Mouse (Mus musculus): ENCODE results near the gene Gkn2.
A peak's percentile ranks its signal among the peaks of the same experiment; 100 is the strongest.

The Gkn2 gene

DNA sequence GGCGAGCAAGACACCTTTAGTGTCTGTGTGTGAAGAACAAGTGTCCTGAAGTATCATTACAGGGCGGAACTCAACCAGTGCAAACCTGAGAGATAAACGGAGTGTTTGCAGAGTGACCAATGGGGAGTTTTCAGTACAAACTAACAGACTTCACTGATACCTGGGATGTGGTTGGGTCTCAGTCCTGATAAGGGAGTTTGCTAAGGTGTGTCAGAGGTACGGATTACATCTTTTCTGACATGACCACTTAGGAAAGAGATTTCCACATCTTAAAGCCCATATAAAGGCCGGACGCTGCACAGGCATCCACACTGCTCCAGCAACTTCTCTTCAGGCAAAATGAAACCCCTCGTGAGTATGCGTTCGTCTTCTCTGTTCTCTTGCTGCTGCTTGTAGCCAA is at the start of gene Gkn2:
Gene Gkn2 (plus strand): TSS at position 301 of the 400 bp plus-strand sequence.
- no peak for DNase-seq (ENCODE audit: low read depth, low spot score)

DNA sequence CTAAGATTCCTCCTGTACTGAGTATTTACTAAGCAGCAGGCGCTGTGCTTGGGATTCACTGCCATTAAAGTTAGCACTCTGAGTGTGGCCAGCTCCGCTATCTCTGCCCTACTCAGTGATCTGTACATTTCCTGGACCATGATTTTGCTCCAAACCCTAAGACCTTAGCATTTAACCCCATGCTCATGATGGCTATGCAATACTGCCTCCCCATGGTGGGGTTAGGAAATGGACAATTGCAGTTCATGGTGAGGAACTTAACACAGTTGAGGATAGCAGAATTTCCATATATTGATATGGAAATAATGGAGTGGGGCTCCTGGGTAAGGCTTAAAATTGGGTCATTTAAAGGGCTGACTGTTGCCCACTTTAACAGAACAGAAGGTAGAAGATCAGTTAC is 49.8 kb upstream of the Gkn2 start:
- DNase-seq (ENCODE audit: low read depth, low spot score): no peak

DNA sequence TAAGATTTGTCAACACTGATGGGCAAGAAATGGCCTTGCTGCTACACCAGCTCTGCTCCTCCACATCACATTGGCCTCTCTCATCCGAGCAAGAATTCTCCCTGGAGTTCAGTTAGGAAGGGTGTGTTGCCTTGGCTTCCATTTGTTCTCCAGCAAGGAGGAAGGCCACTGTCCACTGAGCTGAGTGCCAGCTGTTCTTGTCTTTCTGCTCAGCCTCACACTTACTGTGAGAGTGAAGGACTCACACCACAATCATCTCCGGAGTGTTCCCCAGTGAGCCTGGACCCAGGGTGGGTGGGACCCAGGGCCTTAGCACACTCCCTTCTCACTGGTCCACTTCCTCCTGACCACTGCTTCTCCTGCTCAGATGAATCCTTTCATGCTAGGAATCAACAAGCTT is 46.2 kb upstream of the Gkn2 start:
- DNase-seq (ENCODE audit: low read depth, low spot score): no peak

DNA sequence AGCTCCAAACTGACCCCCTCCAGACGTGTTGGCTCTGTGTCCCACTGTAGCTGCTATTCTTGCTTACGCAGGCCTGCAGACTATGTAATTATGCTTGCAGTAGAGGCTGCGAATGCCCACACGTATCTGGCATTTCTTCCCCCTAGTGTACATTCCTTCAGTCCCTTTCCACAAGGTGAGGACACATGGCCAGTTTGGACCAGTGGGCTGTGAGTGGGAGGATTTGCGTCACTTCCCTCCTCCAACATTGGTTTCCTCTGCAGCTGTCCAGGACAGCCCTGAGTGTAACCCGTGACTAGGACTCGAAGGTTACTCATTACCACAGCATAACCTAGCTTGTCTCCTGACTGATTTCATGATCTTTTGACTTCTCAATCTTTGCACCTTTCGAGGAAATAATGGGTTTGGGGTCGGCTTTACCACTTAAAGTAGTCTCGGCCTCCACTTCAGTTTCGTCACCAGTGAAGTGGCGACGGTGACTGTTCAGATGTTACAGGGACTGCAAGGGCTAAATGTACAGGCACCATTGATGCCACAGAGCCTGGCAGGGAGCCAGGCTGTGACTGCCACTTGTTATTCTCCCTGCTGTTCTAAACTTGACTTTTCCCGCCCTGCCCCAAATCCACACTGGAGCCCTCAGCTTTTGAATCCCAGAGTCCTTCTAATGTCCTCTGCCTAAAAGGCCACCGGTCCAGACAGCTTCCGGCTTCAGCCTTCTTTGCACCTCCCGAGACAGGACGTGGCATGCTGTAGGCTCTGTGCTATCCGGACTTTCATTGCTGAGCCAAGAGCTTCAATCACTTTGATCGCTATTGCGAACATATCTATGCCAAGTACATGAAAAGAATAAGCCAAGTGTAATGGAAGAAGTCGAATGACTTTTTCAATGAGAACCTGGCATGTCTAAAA is 44.6 kb upstream of the Gkn2 start:
- no peak for DNase-seq (ENCODE audit: low read depth, low spot score)

DNA sequence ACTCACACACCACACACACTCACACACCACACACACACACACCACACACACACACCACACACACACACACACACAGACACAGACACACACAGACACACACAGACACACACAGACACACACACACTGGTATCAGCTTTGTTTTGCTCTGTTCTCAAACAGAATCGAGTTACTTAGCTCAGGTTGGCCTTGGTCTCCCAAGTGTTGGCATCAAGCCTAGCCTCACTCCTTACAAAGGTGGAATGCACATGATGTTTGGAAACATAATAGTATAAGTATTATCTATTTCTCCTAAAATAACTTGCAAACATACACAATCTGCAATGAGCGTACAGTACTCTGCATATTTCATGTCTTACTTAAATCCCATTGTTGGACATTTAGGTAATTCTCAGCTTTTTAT is 40.8 kb upstream of the Gkn2 start:
- no peak for DNase-seq (ENCODE audit: low read depth, low spot score)

DNA sequence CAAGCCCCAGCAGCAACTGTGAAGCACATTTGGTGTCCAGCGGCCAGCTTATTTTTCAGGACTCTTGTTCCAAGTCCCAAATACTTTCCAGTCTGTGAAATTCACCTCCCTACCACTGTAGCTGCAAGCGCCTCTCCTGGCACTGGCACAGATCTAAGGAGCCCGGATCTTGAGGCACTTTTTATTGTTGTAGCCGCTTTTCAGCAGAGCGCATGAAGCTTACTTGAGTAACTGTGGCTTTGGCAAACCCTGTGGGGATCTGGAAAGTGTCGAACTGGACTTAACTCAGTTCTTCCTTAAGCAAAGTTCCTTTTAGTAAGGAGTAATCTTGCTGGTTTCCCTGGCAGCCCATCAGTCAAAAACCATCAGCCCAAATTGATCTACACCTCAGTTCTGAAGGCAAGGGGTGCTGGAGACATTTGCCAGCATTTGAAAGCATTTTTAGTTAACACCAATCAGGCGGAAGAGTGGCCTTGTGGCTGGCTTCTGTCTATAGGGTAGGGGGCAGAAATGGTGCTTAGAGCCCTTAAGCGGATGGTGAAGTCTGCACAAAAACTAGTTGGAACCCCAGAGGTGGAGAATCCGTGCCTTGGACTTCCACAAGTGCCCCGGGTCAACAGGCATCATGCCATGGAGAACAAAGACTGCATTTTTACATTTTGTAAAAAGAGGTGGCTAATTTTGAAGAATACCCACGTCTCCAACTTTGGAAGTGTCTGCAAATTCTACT is 38.6 kb upstream of the Gkn2 start:
- DNase-seq (ENCODE audit: low read depth, low spot score): no peak

DNA sequence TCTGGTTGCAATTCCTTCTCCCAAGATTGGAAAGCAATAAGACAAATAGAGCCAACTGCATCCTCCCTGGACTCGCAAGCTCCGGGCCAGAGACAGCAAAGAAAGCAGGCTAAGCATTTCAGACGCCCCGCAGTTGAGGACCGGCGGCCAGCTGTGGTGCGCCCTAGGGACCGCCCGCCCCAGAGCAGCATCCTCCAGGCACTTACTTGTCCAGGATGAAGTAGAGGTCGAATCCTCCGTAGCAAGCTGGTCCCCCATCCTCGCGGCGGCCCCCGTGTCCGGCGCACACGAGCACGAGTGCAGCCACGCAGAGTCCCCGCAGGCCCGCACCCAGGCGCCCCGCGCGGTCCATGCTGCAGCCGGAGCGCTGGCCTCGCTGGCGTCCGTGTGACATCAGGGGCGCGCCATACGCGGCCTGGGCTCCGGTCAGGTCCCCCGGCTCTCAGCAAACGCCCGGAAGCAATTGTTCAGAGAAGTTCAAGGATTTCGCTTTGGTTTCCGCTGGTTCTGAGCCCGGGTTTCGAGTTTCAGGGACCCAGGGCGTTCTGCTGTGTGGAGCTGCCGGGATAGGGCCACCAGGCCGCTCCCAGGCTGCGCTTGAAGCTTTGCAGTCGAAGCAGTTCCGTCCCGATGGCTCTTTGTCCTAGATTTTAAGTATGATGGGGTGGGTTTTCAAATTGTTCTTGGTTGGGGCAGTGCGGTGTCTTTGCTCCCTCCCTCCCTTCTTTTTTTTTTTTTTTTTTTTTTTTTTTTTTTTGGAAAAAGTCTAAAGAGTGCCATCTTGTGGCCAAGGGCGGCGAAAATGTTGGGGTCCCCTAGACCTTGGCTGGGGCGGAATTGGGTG is 37.8 kb upstream of the Gkn2 start, which contains the start of gene Antxr1:
Gene Antxr1 (minus strand): TSS at position 731 of the 844 bp plus-strand sequence.
- no peak for DNase-seq (ENCODE audit: low read depth, low spot score)

DNA sequence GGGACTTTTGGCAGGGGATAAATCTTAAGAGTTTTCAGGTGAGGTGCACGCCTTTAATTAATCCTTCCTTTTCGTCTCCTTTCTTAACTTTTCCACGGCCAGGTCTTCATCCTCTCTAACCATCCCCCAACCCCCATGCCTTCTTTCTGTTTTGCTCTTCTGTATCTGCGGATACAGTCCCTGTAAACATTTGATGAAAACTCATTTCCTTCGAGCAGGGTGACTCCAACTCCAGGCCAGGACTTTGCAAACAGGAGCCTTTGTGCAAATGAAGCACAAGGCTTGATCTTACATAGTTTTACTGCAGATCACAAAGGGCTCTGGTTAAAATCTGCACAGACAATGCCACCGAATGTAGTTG is 37.2 kb upstream of the Gkn2 start:
- no peak for DNase-seq (ENCODE audit: low read depth, low spot score)

DNA sequence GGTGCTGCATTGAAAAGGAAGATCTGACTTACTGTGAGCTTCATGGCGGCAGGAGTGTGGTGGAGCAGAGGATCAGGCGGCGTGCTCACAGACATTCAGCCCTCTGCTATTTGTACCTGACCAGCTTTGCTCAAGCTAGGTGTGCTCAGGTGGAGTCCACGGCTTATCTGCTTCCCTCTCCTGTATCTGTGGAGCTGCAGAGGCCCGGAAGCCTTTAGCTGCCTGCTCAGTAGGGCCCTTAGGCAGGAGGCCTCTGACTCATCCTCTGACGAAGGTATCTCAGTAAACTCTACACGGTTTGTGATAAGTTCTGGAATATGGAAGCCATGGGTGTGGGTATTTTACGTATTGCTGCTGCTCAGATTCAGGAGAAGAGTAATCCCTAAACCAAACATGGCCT is 22.3 kb upstream of the Gkn2 start, which contains the start of gene Gkn1:
Gene Gkn1 (minus strand): TSS at position 114 of the 400 bp plus-strand sequence.
- no peak for DNase-seq (ENCODE audit: low read depth, low spot score)

DNA sequence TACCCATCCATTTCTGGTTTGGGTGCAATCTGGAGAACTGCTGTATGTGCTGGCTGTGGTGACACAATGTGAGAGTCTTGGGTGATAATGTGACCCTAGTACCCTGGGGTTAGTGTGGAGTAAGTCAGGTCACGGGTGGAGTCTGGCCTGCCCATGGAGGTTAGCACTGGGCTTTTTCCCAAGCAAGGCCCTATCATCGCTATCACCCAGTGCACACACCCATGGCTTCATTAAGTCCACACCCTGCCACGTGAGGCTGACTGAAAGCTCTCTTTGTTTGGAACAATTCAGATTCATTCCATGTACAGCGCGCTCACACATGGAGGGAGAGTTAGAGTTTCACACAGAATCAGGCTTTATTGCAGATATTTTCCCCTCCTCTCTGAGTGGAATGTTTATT is 18.7 kb upstream of the Gkn2 start:
- DNase-seq (ENCODE audit: low read depth, low spot score): no peak

DNA sequence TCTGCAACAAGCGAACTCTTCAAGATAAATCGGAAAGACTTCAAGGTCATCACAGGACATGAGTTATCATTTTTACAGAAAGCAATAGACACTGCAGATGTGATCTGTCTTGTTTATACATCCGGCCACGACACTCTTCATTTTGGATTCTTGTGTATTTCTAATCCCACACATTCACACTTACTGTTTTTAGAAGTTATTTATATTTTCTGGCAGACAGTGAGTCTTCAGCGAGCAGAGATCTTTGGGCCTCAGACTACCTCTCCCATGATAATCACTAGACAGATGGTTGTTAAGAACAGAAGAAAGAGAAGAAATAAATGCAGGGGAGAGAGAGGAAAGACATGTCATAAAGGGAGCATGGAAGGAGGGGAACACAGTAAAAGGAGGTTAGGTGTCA is 3.9 kb upstream of the Gkn2 start:
- no peak for DNase-seq (ENCODE audit: low read depth, low spot score)

DNA sequence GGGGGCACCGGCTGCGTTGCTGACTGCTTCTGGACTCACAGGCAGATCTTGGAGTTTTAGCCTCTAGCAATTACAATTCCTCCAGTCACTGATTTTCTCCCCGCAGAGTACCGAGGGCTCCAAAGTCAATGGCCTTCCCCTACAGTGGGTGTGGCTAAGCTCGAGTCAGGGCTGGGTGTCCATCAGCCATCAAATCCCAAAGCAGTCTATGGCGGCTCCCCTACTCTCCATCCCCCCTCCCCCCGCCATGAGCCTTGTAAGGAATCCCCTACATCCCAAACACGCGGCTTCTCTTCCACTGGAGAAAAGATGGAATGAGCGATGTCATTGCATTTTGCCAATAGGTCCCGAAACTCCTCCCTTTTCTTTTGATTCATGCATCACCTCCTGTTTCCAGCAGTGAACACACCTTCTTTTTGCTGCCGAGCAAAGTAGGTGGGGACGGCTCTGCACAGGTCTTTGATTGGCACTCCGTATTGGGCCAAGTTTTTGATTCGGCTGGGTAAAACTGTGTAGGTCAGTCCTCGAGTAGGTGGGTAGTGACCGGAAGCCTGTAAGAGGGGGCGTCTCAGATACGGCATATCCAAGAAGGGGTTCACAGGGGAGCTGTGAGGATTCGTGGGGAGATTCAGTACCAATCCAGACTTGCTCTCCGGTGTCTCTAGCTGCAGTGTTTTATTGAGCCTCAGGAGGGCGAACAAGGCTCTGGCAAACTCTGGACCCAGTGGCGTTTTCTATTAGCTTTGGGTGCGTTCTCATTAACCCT is 11.0 kb downstream of the Gkn2 start:
- DNase-seq (ENCODE audit: low read depth, low spot score): no peak

DNA sequence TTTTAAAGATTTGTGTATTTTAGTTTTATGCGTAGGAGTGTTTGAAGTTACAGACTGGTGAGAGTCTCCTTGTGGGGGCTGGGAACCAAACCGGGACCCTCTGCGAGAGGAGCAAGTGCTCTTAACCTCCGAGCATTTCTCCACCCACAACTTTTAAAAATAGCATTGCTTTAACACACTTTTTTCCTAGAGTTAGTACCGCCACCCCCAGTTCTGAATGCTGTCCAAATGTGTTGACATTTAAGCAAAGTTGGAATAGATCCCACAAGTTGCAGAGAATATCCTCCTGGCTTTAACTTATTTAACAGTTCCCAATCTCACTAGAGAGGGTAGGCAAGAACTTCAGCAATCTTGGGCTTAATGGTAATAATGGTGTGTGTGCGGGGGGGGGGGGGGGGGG is 11.6 kb downstream of the Gkn2 start:
- DNase-seq (ENCODE audit: low read depth, low spot score): no peak

DNA sequence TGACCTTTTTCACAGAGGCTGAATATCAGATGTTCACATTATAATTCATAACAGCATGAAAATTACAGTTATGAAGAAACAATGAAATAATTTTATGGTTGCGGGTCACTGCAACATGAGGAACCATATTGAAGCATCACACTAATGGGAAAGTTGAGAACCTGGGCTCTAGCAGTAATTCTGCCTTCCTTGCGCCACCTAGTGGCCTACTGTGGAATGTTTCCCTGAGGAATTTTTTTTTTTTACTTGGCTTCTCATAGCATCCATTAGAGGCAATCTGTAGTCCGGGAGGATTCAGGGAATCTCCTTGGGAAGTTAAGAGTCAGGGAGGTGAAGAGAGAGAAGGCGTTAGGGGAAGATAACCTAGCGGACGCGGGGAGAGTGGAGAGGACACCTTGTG is 13.0 kb downstream of the Gkn2 start:
- DNase-seq (ENCODE audit: low read depth, low spot score): peak; percentile 33

DNA sequence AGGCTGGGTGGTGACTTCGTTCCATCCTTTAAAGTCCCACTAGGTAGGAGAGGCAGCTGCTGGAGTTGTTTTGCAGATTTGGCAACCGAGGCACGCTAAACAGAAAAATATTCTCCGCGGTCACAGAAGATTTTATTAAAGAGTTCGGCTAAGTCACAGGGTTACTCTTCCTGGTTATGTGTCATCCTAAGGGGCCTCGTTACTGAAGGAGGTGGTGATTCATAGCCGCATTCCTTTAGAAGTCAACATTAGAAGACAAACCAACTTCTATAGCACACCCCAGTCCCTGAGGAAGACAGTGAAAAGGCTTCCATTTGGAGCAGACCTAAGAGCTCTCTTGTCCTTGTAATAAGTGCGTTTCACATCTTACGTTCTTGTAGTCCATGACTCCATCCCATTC is 13.5 kb downstream of the Gkn2 start:
- DNase-seq (ENCODE audit: low read depth, low spot score): no peak

DNA sequence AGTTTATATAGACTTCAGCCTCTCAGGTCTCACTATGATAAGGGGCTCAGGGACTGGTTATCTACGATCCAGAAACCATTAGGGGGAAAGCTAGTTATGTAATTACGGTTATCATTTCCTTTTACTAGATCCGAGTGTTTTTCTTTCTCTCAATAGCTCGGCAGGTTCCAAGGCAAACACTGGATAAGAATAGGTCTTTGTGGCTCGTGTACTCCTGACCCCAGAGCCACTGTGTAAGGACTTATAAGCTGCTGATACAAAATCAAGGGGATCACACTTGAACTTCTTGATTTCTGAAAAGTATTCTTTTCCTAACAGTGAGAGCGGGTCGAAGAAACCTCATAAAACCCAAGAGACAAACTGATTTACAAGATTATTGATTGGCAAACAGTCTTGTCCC is 15.7 kb downstream of the Gkn2 start, which contains the start of gene Gkn3:
Gene Gkn3 (minus strand): TSS at position 59 of the 400 bp plus-strand sequence.
- no peak for DNase-seq (ENCODE audit: low read depth, low spot score)

DNA sequence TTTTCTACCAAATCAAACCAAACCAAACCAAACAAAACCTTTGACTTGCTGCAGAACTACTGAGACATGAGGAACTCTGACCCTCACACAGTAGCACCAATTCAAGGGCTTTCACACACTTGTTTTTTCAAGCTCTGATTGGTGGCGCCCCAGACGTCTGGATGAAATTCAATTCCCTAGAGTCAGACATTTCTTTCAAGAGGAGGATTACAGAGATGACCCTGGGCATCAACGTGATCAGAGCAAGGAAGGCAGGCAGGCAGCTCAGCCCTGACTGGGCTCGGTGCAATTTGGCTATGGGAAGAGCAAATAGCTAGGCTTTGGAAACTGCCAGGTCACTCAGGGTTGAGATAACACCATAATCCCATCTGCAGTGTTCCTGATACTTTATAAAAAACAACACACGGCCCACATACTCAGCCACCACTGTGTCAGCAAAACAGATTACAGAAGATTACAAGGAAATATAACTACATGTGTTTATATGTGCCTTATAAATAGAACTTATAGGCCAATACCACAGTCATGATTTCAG is 16.4 kb downstream of the Gkn2 start:
- DNase-seq (ENCODE audit: low read depth, low spot score): no peak

DNA sequence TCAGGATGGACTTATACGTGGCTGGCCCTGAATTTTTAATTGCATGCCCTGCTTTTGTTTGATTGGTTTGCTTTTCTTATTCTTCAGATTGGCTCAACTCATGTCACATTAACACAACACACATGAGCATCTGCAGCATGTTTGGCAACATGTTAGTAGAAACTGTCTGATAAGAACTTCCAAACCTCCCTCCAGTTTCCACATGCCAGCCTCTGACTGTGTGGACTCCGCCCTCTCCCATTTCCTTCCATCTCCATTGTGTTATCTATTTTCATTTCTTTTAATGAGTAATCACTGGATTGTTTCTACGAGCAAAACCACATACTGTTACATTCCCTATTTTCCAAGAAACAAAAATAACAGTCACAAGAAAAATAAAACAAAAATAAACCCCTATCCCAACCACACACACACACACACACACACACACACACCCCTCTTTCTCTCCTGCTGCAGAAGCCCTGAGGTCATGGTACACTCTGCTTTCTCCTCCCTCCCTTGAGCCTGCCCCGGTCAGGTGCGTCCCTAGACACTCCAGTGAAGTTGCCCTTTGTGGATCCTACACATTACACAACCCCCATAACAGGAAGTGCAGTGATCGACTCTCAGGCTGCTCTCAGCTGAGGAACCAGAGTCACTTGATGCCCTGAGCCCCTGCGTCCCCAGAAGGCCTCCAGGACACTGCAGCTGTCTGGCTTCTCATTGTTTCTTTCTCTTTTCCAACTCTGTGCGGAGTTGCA is 20.5 kb downstream of the Gkn2 start:
- no peak for DNase-seq (ENCODE audit: low read depth, low spot score)

DNA sequence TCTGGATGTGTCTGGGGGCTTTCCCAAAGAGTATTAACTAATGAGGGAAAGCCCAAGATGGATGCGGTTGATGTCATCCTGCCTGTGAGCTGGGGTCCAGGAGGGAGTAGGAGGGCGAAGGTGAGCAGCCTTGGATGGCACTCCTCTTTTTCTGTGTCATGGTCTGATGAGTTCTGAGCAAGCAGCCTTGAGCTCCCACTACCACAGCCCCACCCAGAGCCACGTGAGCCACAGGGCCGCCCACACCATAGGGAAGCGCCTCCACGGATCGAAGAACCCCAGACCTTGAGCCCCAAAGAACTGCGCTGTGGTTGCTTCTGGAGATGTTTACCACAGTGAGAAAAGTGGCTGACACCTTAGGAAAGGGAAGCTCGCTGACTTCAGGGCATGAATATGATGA is 21.6 kb downstream of the Gkn2 start:
- DNase-seq (ENCODE audit: low read depth, low spot score): no peak

DNA sequence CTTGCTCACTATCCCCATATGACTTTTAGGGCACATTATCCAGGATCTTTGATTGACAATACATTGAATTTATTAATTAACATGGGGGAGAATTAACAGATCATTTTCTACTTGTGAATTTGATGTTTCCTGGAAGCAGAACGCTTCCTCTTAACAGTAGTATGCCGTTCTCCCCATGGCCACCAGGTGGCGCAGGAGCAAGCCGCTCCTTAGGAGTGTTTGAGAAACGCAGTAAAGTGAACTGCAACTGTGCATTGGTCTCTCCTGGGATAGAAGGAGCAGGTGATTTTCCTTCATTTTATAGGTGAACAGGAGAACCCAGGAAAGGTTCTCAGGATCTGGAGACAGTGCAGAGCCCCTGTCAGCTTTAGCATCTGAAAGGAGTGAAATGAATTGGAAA is 26.0 kb downstream of the Gkn2 start:
- DNase-seq (ENCODE audit: low read depth, low spot score): no peak

Data from retina, adult 2 months (tissue).